Mouse (Mus musculus): ENCODE measurements around the gene Wdfy2. TPM values are rescaled to one million over a fixed set of nuclear protein-coding genes. Genes with fewer than 3 reads are reported as not detected.

Gene Wdfy2
- 7.7 and 9.5 TPM in 2 replicates for polyA plus RNA-seq (2012; rRNA removed)

DNA sequence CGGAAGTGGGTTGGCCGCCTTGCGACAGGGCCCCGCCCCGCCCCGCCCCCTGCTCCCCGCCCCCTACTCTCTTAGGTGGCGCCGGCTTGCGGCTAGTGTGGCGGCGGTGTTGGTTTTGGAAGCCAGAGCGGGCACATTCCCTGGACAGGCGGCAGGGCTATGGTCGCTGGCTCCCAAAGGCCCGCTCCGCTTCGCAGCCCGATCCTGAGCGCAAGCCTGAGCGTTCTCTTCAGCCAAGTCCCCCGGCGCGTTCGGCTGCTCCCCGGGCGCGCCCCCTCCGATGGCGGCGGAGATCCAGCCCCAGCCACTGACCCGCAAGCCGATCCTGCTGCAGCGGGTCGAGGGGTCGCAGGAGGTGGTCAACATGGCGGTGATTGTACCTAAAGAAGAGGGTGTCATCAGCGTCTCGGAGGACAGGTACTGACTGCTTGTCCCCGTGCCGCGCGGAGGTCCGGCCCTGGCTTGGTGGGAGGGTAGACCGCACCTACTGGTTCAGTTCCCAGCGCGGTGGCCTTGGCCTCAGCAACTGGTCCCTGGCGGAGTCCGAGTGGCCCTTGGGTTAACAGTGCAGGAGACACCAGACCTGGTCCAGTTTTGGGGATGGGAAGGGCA is at the start of gene Wdfy2:
Gene Wdfy2 (plus strand): TSS at position 38 of the 612 bp plus-strand sequence.
- peaks cover 12% of the 10 kb centered on the region for H3K4me1 ChIP-seq (ENCODE audit: control insufficient read depth, insufficient read depth, insufficient read length)
- peak within 1 kb of the TSS; percentile 77 for H3K27ac ChIP-seq (ENCODE audit: insufficient read depth, low read length)
- TF ChIP-seq CTCF (IDR thresholded peaks at IDR 0.05; ENCODE audit: extremely low read depth, insufficient read depth, insufficient read length, insufficient replicate concordance) (no peak), POLR2A (IDR thresholded peaks at IDR 0.05; ENCODE audit: low read depth, low read length) (no peak)
- H3K36me3 ChIP-seq (ENCODE audit: control insufficient read depth, insufficient read depth, low read length), result no peaks in the 10 kb centered on the region
- no peak for DNase-seq (ENCODE audit: low read depth in 1 of 2, low spot score in 2 of 2)
- under 1% methylated on average over 48 of the region's 49 CpGs for WGBS
- H3K27me3 ChIP-seq (ENCODE audit: control insufficient read depth, insufficient read depth, low read length), result no peaks in the 10 kb centered on the region
- peak within 1 kb of the TSS; percentile 99 for H3K4me3 ChIP-seq (ENCODE audit: extremely low read depth, insufficient read depth, insufficient read length)

DNA sequence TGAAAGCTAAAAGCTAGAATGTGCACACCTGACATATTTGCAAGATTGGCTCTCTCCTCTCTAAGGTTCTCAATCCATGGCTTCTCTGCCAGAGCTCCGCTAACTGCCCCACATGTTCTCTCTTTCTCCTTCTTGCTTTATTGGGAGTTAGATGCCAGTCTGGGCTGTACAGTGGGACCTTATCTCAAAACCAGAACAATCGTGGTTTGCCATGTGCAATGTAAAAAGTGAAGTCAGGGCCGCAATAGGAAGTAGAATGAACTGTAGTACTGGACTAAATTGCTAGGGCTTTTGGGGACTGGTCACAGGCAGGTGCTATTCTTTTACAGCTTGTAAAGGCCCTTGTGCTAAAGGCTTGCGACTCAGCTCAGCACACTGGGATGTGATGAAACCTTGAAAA is 48.2 kb upstream of the Wdfy2 start:
- WGBS, result 34% methylated on average over 4 of the region's 4 CpGs
- no peak for DNase-seq (ENCODE audit: low read depth in 1 of 2, low spot score in 2 of 2)
- TF ChIP-seq CTCF (IDR thresholded peaks at IDR 0.05; ENCODE audit: extremely low read depth, insufficient read depth, insufficient read length, insufficient replicate concordance), result no peak
- TF ChIP-seq POLR2A (IDR thresholded peaks at IDR 0.05; ENCODE audit: low read depth, low read length), result no peak
- H3K4me1 ChIP-seq (ENCODE audit: control insufficient read depth, insufficient read depth, insufficient read length), result no peaks in the 10 kb centered on the region
- no peaks in the 10 kb centered on the region for H3K27me3 ChIP-seq (ENCODE audit: control insufficient read depth, insufficient read depth, low read length)
- H3K4me3 ChIP-seq (ENCODE audit: extremely low read depth, insufficient read depth, insufficient read length), result no peak overlapping the region
- no peak overlapping the region for H3K27ac ChIP-seq (ENCODE audit: insufficient read depth, low read length)
- H3K36me3 ChIP-seq (ENCODE audit: control insufficient read depth, insufficient read depth, low read length), result no peaks in the 10 kb centered on the region

DNA sequence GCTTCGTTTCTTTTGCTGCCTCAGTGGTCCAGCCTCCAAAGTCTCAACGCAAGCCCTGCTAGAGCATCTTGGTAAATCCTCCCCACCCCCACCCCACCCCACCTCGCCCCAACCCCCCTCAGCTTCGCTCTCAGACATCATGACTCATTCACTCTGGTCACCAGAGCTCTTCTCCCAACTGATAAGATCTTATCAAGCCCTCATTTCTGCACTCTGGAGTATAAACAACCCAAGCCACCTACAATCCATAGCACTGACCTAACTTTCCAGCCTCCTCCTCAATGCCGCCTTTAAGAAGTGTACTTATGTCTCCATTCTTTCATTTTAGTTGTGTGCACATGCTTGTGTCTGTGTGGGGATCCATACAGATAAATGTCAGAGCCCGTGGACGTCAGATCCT is 41.8 kb upstream of the Wdfy2 start:
- H3K27me3 ChIP-seq (ENCODE audit: control insufficient read depth, insufficient read depth, low read length), result no peaks in the 10 kb centered on the region
- no peak for TF ChIP-seq POLR2A (IDR thresholded peaks at IDR 0.05; ENCODE audit: low read depth, low read length)
- TF ChIP-seq CTCF (IDR thresholded peaks at IDR 0.05; ENCODE audit: extremely low read depth, insufficient read depth, insufficient read length, insufficient replicate concordance), result no peak
- H3K4me3 ChIP-seq (ENCODE audit: extremely low read depth, insufficient read depth, insufficient read length), result no peak overlapping the region
- no peak overlapping the region for H3K27ac ChIP-seq (ENCODE audit: insufficient read depth, low read length)
- no peaks in the 10 kb centered on the region for H3K36me3 ChIP-seq (ENCODE audit: control insufficient read depth, insufficient read depth, low read length)
- whole genome bisulfite sequencing, result 80% methylated on average over 7 of the region's 7 CpGs
- no peaks in the 10 kb centered on the region for H3K4me1 ChIP-seq (ENCODE audit: control insufficient read depth, insufficient read depth, insufficient read length)
- DNase-seq (ENCODE audit: low read depth in 1 of 2, low spot score in 2 of 2), result no peak

DNA sequence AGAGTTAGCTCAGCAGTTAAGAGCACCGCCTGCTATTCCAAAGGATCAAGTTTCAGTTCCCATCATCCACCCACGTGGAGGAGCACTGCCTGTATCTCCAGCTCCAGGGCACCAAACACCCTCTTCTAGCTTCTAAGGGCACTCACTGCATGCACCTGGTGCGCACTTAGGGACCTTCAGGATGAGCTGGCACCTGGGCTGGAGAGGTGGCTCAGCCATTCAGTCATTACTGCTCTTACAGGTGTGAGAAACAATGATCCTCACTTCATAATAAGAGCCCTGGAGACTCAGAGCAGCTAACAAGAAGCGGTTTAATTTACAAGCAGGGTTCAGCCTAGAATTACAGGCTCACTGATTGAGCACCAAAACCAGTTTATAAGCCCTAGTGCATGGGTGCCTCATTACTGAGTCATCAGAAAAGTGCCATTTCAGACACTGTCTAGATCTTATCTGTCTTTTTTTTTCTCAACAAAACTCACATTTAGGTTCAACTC is 38.8 kb upstream of the Wdfy2 start:
- no peaks in the 10 kb centered on the region for H3K36me3 ChIP-seq (ENCODE audit: control insufficient read depth, insufficient read depth, low read length)
- no peaks in the 10 kb centered on the region for H3K4me1 ChIP-seq (ENCODE audit: control insufficient read depth, insufficient read depth, insufficient read length)
- no peak overlapping the region for H3K27ac ChIP-seq (ENCODE audit: insufficient read depth, low read length)
- 31% methylated on average over 4 of the region's 4 CpGs for WGBS
- DNase-seq (ENCODE audit: low read depth in 1 of 2, low spot score in 2 of 2), result no peak
- TF ChIP-seq POLR2A (IDR thresholded peaks at IDR 0.05; ENCODE audit: low read depth, low read length), result no peak
- no peak for TF ChIP-seq CTCF (IDR thresholded peaks at IDR 0.05; ENCODE audit: extremely low read depth, insufficient read depth, insufficient read length, insufficient replicate concordance)
- no peaks in the 10 kb centered on the region for H3K27me3 ChIP-seq (ENCODE audit: control insufficient read depth, insufficient read depth, low read length)
- no peak overlapping the region for H3K4me3 ChIP-seq (ENCODE audit: extremely low read depth, insufficient read depth, insufficient read length)

DNA sequence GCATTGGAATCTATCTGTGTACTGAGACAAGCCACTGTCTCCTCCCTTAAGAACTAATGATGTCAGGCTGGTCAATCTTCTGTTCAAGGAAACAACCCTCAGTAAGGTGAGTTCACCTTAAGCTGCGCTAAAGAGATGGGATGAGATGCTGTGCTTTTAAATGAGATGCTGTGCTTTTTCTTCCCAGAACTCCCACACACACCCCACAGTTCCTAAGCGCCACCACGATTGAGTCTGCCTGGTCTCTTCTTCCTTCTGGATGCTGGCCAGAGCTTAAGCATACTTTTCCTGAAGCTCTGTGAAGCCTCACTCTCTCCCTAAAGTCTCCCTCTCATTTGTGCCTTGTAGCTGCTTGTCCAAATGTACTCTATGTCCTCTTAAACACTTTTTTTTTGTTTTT is 36.7 kb upstream of the Wdfy2 start:
- H3K4me1 ChIP-seq (ENCODE audit: control insufficient read depth, insufficient read depth, insufficient read length), result no peaks in the 10 kb centered on the region
- no peak overlapping the region for H3K4me3 ChIP-seq (ENCODE audit: extremely low read depth, insufficient read depth, insufficient read length)
- no peaks in the 10 kb centered on the region for H3K27me3 ChIP-seq (ENCODE audit: control insufficient read depth, insufficient read depth, low read length)
- WGBS, result 81% methylated on average over 3 of the region's 3 CpGs
- no peak for TF ChIP-seq CTCF (IDR thresholded peaks at IDR 0.05; ENCODE audit: extremely low read depth, insufficient read depth, insufficient read length, insufficient replicate concordance)
- TF ChIP-seq POLR2A (IDR thresholded peaks at IDR 0.05; ENCODE audit: low read depth, low read length), result no peak
- DNase-seq (ENCODE audit: low read depth in 1 of 2, low spot score in 2 of 2), result no peak
- H3K36me3 ChIP-seq (ENCODE audit: control insufficient read depth, insufficient read depth, low read length), result no peaks in the 10 kb centered on the region
- no peak overlapping the region for H3K27ac ChIP-seq (ENCODE audit: insufficient read depth, low read length)

DNA sequence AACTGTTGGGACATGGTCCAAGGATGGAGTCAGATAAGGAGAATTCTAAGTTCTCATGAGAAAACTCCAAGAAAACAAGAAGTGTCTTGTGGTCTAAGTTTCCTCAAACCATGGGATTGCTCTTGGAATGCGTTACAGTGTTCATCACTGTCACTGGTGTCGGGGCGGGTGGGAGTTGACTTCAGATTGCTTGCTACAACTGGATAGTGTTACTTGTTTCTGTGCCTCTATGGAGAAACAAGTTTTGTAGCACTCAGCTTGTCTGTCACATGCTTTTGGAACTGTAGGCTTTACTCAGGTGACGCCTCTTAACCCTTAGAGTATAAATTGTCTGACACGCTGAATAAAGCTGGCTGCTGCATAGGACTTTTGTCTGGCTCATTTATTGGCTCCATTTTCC is 34.3 kb upstream of the Wdfy2 start:
- WGBS, result 93% methylated on average over 5 of the region's 5 CpGs

DNA sequence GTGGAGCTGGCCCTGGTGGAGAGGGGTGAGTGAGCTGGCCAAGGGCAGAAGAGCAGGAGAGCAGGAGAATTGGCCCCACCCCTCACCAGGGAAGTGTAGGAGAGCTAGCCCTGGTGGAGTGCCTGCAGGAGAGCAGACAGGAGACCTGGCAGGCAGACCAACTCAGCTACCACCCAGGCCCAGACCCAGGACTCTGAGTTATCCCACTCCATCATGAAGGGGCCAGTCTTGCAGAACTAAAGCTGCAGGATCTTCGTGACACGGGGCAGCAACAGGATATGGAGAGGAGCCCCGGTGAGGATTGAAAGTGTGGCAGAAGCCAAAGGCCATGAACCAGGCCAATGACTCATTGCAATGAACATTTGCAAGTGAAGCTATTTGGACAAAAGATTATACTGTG is 30.6 kb upstream of the Wdfy2 start:
- no peak overlapping the region for H3K27ac ChIP-seq (ENCODE audit: insufficient read depth, low read length)
- DNase-seq (ENCODE audit: low read depth in 1 of 2, low spot score in 2 of 2), result no peak
- TF ChIP-seq CTCF (IDR thresholded peaks at IDR 0.05; ENCODE audit: extremely low read depth, insufficient read depth, insufficient read length, insufficient replicate concordance), result no peak
- no peak for TF ChIP-seq POLR2A (IDR thresholded peaks at IDR 0.05; ENCODE audit: low read depth, low read length)
- H3K36me3 ChIP-seq (ENCODE audit: control insufficient read depth, insufficient read depth, low read length), result no peaks in the 10 kb centered on the region
- WGBS, result 83% methylated on average over 3 of the region's 3 CpGs
- no peaks in the 10 kb centered on the region for H3K4me1 ChIP-seq (ENCODE audit: control insufficient read depth, insufficient read depth, insufficient read length)
- H3K4me3 ChIP-seq (ENCODE audit: extremely low read depth, insufficient read depth, insufficient read length), result no peak overlapping the region
- H3K27me3 ChIP-seq (ENCODE audit: control insufficient read depth, insufficient read depth, low read length), result no peaks in the 10 kb centered on the region

More for the DNA sequence above, 34.3 kb upstream of the Wdfy2 start:
- DNase-seq (ENCODE audit: low read depth in 1 of 2, low spot score in 2 of 2), result no peak
- Histone ChIP-seq H3K4me3 (ENCODE audit: extremely low read depth, insufficient read depth, insufficient read length) (no peak overlapping the region), H3K36me3 (ENCODE audit: control insufficient read depth, insufficient read depth, low read length) (no peaks in the 10 kb centered on the region), H3K27ac (ENCODE audit: insufficient read depth, low read length) (no peak overlapping the region), H3K4me1 (ENCODE audit: control insufficient read depth, insufficient read depth, insufficient read length) (no peaks in the 10 kb centered on the region), H3K27me3 (ENCODE audit: control insufficient read depth, insufficient read depth, low read length) (no peaks in the 10 kb centered on the region)
- TF ChIP-seq CTCF (IDR thresholded peaks at IDR 0.05; ENCODE audit: extremely low read depth, insufficient read depth, insufficient read length, insufficient replicate concordance) (no peak), POLR2A (IDR thresholded peaks at IDR 0.05; ENCODE audit: low read depth, low read length) (no peak)

Data from spleen, adult 2 months (tissue).